Mouse (Mus musculus) heart, adult 9 months (tissue): ENCODE results near the gene Gm28919.
"Not testable (repeated sequence)": the region's sequence is repeated elsewhere in the genome, so short reads cannot be mapped to it uniquely, and the experiment has no call there.

ENCODE experiments used
- DNase-seq, 2 experiments: peaks; one replicate each; pipeline ENCODE4 v3.0.0; 2022; ENCODE audit warnings: low spot score in 2 of 2

The Gm28919 gene

DNA sequence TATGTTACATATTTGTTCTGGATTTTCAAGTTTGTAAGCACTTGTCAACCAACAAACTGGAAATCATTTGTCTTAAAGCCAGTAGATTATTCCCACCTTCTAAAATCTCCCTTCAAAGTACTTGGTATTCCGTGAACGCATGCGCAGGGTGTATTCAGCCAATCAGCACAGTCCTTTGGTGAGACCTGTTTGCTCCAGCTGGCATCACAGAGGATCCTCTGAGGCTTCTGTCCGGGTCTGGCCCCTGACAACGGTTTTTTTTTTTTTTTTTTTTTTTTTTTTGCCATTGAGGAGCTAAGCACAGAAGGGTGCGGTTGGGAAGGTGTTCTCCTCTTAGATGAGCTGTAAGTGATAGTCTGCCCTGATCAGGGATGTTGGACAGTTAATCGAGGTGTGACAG lies at the start of gene Gm28919:
Gm28919 (plus strand) TSS at position 301 of the 400 bp plus-strand sequence.
- DNase-seq: not testable (repeated sequence)
